Mouse (Mus musculus) heart, postnatal 25 days (tissue): Measurements from ENCODE around the gene Rbbp7. TPM values are rescaled to one million over a fixed set of nuclear protein-coding genes. Genes with fewer than 3 reads are reported as not detected.

ENCODE experiments used
- DNase-seq: peaks from one replicate; pipeline ENCODE4 v3.0.0; 2022; ENCODE audit warnings: low spot score
- intact Hi-C: fragments of 180-260 bp; cut with DNase I; formaldehyde crosslinking; loops from one replicate; pipeline ENCODE4 v1.15.1; 2025
- total RNA-seq, 2 experiments: library from RNA; stranded (reverse); gene quantifications; 2 replicates each; pipeline ENCODE4 v1.2.3; 2021

Gene Rbbp7
- 100 to 1,000 TPM; 154 to 168 TPM for total RNA-seq

- intact Hi-C loops, result loop anchor here (5.0 kb wide), 2 partner anchors 38 to 67 kb away; partner anchors contain the start of gene Txlng
- DNase-seq, result peak; percentile 87
Measured at GRCm38 (mm10) chrX:162760115-162760942, at the start of gene Rbbp7. Gene Rbbp7, plus strand, starts transcription at chrX:162760402.

- intact Hi-C loops, result loop anchor here (2.0 kb wide), 1 partner anchor 81 kb away; no protein-coding TSS in a partner anchor
- DNase-seq, result no peak
Measured at GRCm38 (mm10) chrX:162717837-162718236, 42.4 kb upstream of the Rbbp7 start.

- intact Hi-C loops, result loop anchor here (2.0 to 5.0 kb wide), 2 partner anchors 43 to 79 kb away; partner anchors contain the start of gene Rbbp7
- no peak for DNase-seq
Measured at GRCm38 (mm10) chrX:162719615-162720014, 40.6 kb upstream of the Rbbp7 start.

- intact Hi-C loops, result no loop called here
- no peak for DNase-seq
Measured at GRCm38 (mm10) chrX:162727367-162727777, 32.8 kb upstream of the Rbbp7 start.

GRCm38 (mm10) chrX:162727795-162728194 lies 32.4 kb upstream of the Rbbp7 start:
- intact Hi-C loops, result no loop called here
- DNase-seq, result no peak

GRCm38 (mm10) chrX:162728228-162728627 lies 32.0 kb upstream of the Rbbp7 start:
- intact Hi-C loops, result no loop called here
- DNase-seq, result no peak

- intact Hi-C loops, result loop anchor here (10.0 kb wide), 1 partner anchor 205 kb away; no protein-coding TSS in a partner anchor
Measured at GRCm38 (mm10) chrX:162730031-162730430, 30.2 kb upstream of the Rbbp7 start.

GRCm38 (mm10) chrX:162734997-162735929 lies 24.9 kb upstream of the Rbbp7 start:
- intact Hi-C loops, result loop anchor here (10.0 kb wide), 1 partner anchor 210 kb away; no protein-coding TSS in a partner anchor
- peak; percentile 41 for DNase-seq

More at GRCm38 (mm10) chrX:162730031-162730430, 30.2 kb upstream of the Rbbp7 start:
- DNase-seq, result no peak

- intact Hi-C loops, result loop anchor here (10.0 kb wide), 1 partner anchor 211 kb away; no protein-coding TSS in a partner anchor
- no peak for DNase-seq
Measured at GRCm38 (mm10) chrX:162736140-162736659, 24.0 kb upstream of the Rbbp7 start.

GRCm38 (mm10) chrX:162748696-162749420 lies 11.3 kb upstream of the Rbbp7 start:
- no peak for DNase-seq
- intact Hi-C loops, result no loop called here

GRCm38 (mm10) chrX:162752418-162752817 lies 7.8 kb upstream of the Rbbp7 start:
- intact Hi-C loops, result no loop called here
- DNase-seq, result no peak

- intact Hi-C loops, result no loop called here
- DNase-seq, result no peak
Measured at GRCm38 (mm10) chrX:162754314-162754713, 5.9 kb upstream of the Rbbp7 start.

GRCm38 (mm10) chrX:162756058-162756457 lies 4.1 kb upstream of the Rbbp7 start:
- intact Hi-C loops, result no loop called here
- no peak for DNase-seq

- no peak for DNase-seq
- intact Hi-C loops, result loop anchor here (5.0 kb wide), 2 partner anchors 37 to 68 kb away; partner anchors contain the start of gene Txlng
Measured at GRCm38 (mm10) chrX:162759251-162760114, 719 bp upstream of the Rbbp7 start.

- no peak for DNase-seq
- intact Hi-C loops, result loop anchor here (5.0 kb wide), 2 partner anchors 39 to 66 kb away; partner anchors contain the start of gene Txlng
Measured at GRCm38 (mm10) chrX:162760958-162761515, 835 bp downstream of the Rbbp7 start.

GRCm38 (mm10) chrX:162761716-162762395 lies 1.7 kb downstream of the Rbbp7 start:
- DNase-seq, result no peak

GRCm38 (mm10) chrX:162770726-162771125 lies 10.5 kb downstream of the Rbbp7 start:
- intact Hi-C loops, result no loop called here
- DNase-seq, result no peak

More at GRCm38 (mm10) chrX:162761716-162762395, 1.7 kb downstream of the Rbbp7 start:
- intact Hi-C loops, result loop anchor here (5.0 kb wide), 2 partner anchors 40 to 65 kb away; partner anchors contain the start of gene Txlng
